Mouse (Mus musculus) activated CD4-positive, CD25-positive, alpha-beta regulatory T cell, adult 4 months (primary cell): Measurements from ENCODE around the gene Adgrg7. TPM values are rescaled to one million over a fixed set of nuclear protein-coding genes. Genes with fewer than 3 reads are reported as not detected.

Experiments used
- ATAC-seq: one replicate; pipeline ENCODE4 v1.8.0; 2017
- polyA plus RNA-seq, 2 experiments: library from polyadenylated mRNA; unstranded; fragments of 100-300 nt; shearing (Covaris generic); gene quantifications; one replicate each; pipeline ENCODE4 v1.2.1; 2017

The Adgrg7 gene
- not detected for polyA plus RNA-seq

GRCm38 (mm10) chr16:56795481-56796139 is at the start of gene Adgrg7:
Gene Adgrg7 (minus strand): TSS chr16:56795855.
- no peak for ATAC-seq

GRCm38 (mm10) chr16:56842988-56843387 is 47.3 kb upstream of the Adgrg7 start:
- ATAC-seq: no peak

GRCm38 (mm10) chr16:56833312-56833711 is 37.7 kb upstream of the Adgrg7 start:
- ATAC-seq: no peak

GRCm38 (mm10) chr16:56831986-56832385 is 36.3 kb upstream of the Adgrg7 start:
- no peak for ATAC-seq

- no peak for ATAC-seq
These were observed 5.9 kb upstream of the Adgrg7 start for GRCm38 (mm10) chr16:56801370-56802109.

GRCm38 (mm10) chr16:56800946-56801345 is 5.3 kb upstream of the Adgrg7 start:
- no peak for ATAC-seq

GRCm38 (mm10) chr16:56800469-56800868 is 4.8 kb upstream of the Adgrg7 start:
- peak; percentile 63 for ATAC-seq

- no peak for ATAC-seq
These were observed 3.9 kb upstream of the Adgrg7 start for GRCm38 (mm10) chr16:56799541-56800029.

GRCm38 (mm10) chr16:56798873-56799272 is 3.2 kb upstream of the Adgrg7 start:
- no peak for ATAC-seq

- ATAC-seq: no peak
These were observed 1.1 kb downstream of the Adgrg7 start for GRCm38 (mm10) chr16:56794383-56795144.

- ATAC-seq: no peak
These were observed 1.9 kb downstream of the Adgrg7 start for GRCm38 (mm10) chr16:56793778-56794177.

GRCm38 (mm10) chr16:56785943-56786342 is 9.7 kb downstream of the Adgrg7 start:
- ATAC-seq: no peak

GRCm38 (mm10) chr16:56771163-56772105 is 24.2 kb downstream of the Adgrg7 start:
- peak; percentile 71 for ATAC-seq

GRCm38 (mm10) chr16:56729060-56729459 is 66.6 kb downstream of the Adgrg7 start:
- no peak for ATAC-seq

GRCm38 (mm10) chr16:56724927-56725326 is 70.7 kb downstream of the Adgrg7 start:
- ATAC-seq: no peak

- no peak for ATAC-seq
These were observed 73.3 kb downstream of the Adgrg7 start for GRCm38 (mm10) chr16:56722357-56722756.

- ATAC-seq: no peak
These were observed 76.6 kb downstream of the Adgrg7 start for GRCm38 (mm10) chr16:56719031-56719430.

GRCm38 (mm10) chr16:56717224-56718200 is 78.1 kb downstream of the Adgrg7 start, which contains the start of gene Tfg:
Gene Tfg (minus strand): TSS chr16:56717450.
- ATAC-seq: peak; percentile 83

- ATAC-seq: no peak
These were observed 79.0 kb downstream of the Adgrg7 start for GRCm38 (mm10) chr16:56716557-56717179.

GRCm38 (mm10) chr16:56715608-56716007 is 80.0 kb downstream of the Adgrg7 start:
- no peak for ATAC-seq
